Mouse (Mus musculus) liver, adult 2 months (tissue): ENCODE results near the gene Fgf4. TPM values are rescaled to one million over a fixed set of nuclear protein-coding genes. Genes with fewer than 3 reads are reported as not detected.

Source experiments
- DNase-seq: peaks from one replicate; pipeline ENCODE4 v3.0.0-alpha.2; 2011; ENCODE audit warnings: low read depth, low spot score; ENCODE audit errors: extremely low read depth
- H3K27ac ChIP-seq: fragments of 200-500 bp; replicated peaks from 2 replicates; pipeline ENCODE4 v1.5.1; 2012; ENCODE audit warnings: low read depth, mild to moderate bottlenecking, control low read depth, inconsistent platforms, low read length; ENCODE audit not compliant: insufficient read depth
- H3K27me3 ChIP-seq: fragments of 200-500 bp; 2 replicates; pipeline ENCODE4 v1.6.1; 2012; ENCODE audit warnings: mild to moderate bottlenecking, moderate library complexity, low read length, inconsistent platforms; ENCODE audit not compliant: control insufficient read depth, insufficient read depth
- H3K36me3 ChIP-seq: fragments of 200-500 bp; 2 replicates; pipeline ENCODE4 v1.6.1; 2012; ENCODE audit warnings: low read length, inconsistent platforms; ENCODE audit not compliant: control insufficient read depth, insufficient read depth
- H3K4me1 ChIP-seq: fragments of 200-500 bp; 2 replicates; pipeline ENCODE4 v1.6.1; 2011; ENCODE audit warnings: low read length; ENCODE audit not compliant: control insufficient read depth, insufficient read depth
- H3K4me3 ChIP-seq: fragments of 200-500 bp; 2 replicates; pipeline ENCODE4 v1.5.1; 2011; ENCODE audit warnings: low read depth, mild to moderate bottlenecking, control low read depth, low read length, moderate library complexity; ENCODE audit not compliant: insufficient read depth
- H3K79me2 ChIP-seq: fragments of 200-500 bp; 2 replicates; pipeline ENCODE4 v1.6.1; 2012; ENCODE audit warnings: inconsistent platforms, mild to moderate bottlenecking, low read length, moderate library complexity; ENCODE audit not compliant: control insufficient read depth, insufficient read depth
- H3K9ac ChIP-seq: fragments of 200-500 bp; 2 replicates; pipeline ENCODE4 v1.6.1; 2012; ENCODE audit warnings: low read depth, mild to moderate bottlenecking, control low read depth, inconsistent platforms, low read length
- CTCF ChIP-seq: fragments of 200-500 bp; IDR thresholded peaks from 2 replicates; pipeline ENCODE4 v1.5.1; 2011; ENCODE audit warnings: low read depth, low read length, control low read depth
- POLR2A ChIP-seq: fragments of 200-500 bp; IDR thresholded peaks from 2 replicates; pipeline ENCODE4 v1.6.1; 2011; ENCODE audit warnings: low read length, control low read depth; ENCODE audit not compliant: insufficient read depth; ENCODE audit errors: extremely low read depth
- WGBS: fragments of 180-500 bp; shearing (Covaris S2); methylation state at CpG from one replicate; pipeline ENCODE4 v1.1.7; 2018; 5-methylcytosine and 5-hydroxymethylcytosine counted together
- polyA plus RNA-seq: library from polyadenylated mRNA; depleted of rRNA; stranded (reverse); fragments of >200 nt; gene quantifications from 2 replicates; pipeline ENCODE4 v1.2.3, GENCODE M21; 2012
- total RNA-seq: library from RNA; depleted of rRNA; stranded (reverse); fragments of >200 nt; gene quantifications from 2 replicates; pipeline ENCODE4 v1.2.3, GENCODE M21; 2014

Fgf4 gene
- total and polyA plus RNA-seq, 2 experiments: not detected

DNA sequence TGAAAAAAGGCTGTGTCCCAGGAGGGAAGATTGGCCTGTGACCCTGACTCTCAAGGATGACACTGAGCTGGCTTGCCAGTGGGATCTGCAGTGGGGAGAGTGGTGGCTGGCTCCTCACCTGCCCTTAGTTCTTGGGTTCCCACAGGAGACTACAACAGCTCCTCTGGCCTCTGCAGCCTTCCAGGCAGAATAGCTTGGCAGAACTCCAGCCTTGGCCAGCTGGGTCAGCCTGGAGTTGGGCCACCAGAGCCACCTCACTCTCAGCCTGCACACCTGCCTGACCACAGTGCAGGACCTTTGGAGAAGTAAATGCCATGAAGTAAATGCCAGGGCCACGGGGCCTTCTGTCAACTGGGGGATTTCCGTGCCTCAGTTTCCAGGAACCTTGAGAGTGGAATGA is 23.2 kb upstream of the Fgf4 start:
- WGBS: 79% methylated on average over 2 of the region's 2 CpGs

DNA sequence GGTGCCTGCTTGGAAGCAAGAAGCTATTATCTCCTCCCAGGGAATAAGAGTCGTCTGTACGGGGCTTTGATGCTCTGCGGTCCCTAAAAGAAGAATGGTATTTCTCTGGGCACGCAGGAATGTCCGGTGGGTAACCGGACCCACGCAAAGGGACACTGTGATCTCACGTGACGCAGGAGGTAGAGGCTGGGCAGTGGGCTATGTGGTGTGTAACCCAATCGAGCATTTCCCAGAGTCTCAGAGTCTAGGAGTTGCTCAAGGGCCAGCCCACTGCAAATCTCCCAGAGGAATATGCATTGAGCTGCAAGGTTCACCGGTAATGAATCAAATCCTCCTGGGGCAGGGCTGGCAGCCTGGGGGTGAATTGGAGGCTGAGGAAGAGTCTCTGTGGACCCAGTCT is 18.8 kb upstream of the Fgf4 start:
- TF ChIP-seq CTCF (no peak), POLR2A (no peak)
- Histone ChIP-seq H3K27ac (no peak overlapping the region), H3K4me1 (no peaks in the 10 kb centered on the region), H3K9ac (no peak overlapping the region), H3K27me3 (no peaks in the 10 kb centered on the region), H3K79me2 (no peaks in the 10 kb centered on the region), H3K4me3 (no peak overlapping the region), H3K36me3 (no peaks in the 10 kb centered on the region)
- WGBS: 84% methylated on average over 11 of the region's 11 CpGs
- DNase-seq: no peak

More for the DNA sequence above, 23.2 kb upstream of the Fgf4 start:
- Histone ChIP-seq H3K9ac (no peak overlapping the region), H3K4me3 (no peak overlapping the region), H3K36me3 (no peaks in the 10 kb centered on the region), H3K27ac (no peak overlapping the region), H3K4me1 (no peaks in the 10 kb centered on the region), H3K27me3 (no peaks in the 10 kb centered on the region), H3K79me2 (no peaks in the 10 kb centered on the region)
- DNase-seq: no peak
- TF ChIP-seq CTCF: no peak
- TF ChIP-seq POLR2A: no peak

DNA sequence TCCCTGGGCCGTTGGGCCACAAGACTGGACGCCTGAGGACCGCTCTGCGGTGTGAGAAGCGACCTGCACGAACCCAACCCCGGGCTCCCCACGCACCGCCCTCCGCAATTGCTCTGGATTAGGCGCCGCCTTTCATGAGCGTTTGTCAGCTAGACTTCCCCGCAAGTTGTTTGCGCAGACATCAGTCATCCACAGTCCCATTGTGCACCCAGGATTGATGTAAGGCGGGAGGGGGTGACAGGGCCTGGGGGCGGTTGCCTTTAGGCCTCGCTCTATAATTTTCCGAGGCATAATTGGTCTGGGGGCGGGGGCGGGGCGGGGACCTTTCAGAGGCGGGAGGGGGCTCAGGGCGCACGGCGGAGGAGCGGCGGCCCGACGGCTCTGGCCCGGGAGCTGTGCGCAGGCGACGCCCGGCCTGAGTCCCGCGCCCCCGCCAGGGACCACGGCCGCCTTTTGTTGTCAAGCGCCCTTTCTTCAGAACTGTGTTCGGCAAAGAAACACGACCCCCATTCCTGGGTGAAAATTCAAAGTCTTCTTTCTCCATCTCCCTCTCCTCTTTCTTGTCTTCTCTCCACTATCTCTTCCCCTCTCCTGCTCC is 9.2 kb upstream of the Fgf4 start, which contains the start of gene Fgf3:
Gene Fgf3, plus strand, starts transcription at position 193 of the 598 bp plus-strand sequence.
- 5% methylated on average over 43 of the region's 43 CpGs for WGBS
- H3K36me3 ChIP-seq: no peaks in the 10 kb centered on the region
- H3K4me1 ChIP-seq: no peaks in the 10 kb centered on the region
- no peaks in the 10 kb centered on the region for H3K79me2 ChIP-seq
- TF ChIP-seq POLR2A (no peak), CTCF (no peak)
- no peak for DNase-seq
- H3K27ac ChIP-seq: no peak within 1 kb of the TSS
- no peak within 1 kb of the TSS for H3K4me3 ChIP-seq
- peaks cover 14% of the 10 kb centered on the region for H3K27me3 ChIP-seq
- H3K9ac ChIP-seq: no peak within 1 kb of the TSS

DNA sequence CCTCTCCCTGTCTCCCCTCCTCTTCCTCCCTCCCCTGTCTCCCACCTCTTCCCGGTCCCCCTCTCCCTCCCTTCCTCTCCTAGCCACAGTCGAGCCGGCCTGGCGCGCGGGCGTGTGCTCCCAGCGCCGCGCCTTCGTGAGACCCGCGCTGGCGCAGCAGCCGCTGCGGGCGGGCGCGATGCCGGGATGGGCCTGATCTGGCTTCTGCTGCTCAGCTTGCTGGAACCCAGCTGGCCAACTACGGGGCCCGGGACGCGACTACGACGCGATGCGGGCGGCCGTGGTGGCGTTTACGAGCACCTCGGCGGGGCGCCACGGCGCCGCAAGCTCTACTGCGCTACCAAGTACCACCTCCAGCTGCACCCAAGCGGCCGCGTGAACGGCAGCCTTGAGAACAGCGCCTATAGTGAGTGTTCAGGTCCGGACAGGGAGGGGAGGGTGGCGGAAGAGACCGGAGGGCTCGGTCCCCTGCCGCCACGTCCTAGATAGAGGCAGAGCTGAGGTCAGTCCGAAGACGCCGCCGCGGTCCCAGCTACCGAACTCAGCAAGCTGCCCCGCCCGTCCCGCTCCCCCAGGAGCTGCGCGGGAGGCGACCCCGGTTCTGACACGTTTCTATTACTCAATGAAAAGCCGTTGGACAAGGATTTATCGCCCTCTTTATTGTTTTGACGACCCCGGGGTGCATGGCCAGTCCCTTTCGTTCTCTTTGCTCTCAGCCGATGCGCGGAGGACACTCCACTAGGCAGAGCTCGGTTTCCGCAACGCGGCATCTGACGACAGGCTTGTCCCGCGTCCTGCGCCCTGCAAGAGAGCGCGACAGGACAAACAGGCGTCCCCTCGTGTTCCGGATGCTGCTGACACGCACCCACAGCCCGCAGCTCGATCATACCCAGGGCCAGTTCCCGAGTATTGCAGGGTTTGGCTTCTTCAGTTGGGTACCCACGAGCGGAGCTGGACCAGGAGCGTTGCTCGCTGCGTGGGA is 8.4 kb upstream of the Fgf4 start:
- H3K27me3 ChIP-seq: peaks cover 14% of the 10 kb centered on the region
- no peak for DNase-seq
- no peaks in the 10 kb centered on the region for H3K4me1 ChIP-seq
- TF ChIP-seq CTCF (no peak), POLR2A (no peak)
- no peaks in the 10 kb centered on the region for H3K36me3 ChIP-seq
- no peaks in the 10 kb centered on the region for H3K79me2 ChIP-seq
- H3K4me3 ChIP-seq: no peak overlapping the region
- 2% methylated on average over 94 of the region's 94 CpGs for WGBS
- no peak overlapping the region for H3K9ac ChIP-seq
- no peak overlapping the region for H3K27ac ChIP-seq

GRCm38 (mm10) chr7:144846158-144846557 is 1.0 kb upstream of the Fgf4 start:
- TF ChIP-seq POLR2A: no peak
- peak; percentile 87 for TF ChIP-seq CTCF
- DNase-seq: peak; percentile 8

GRCm38 (mm10) chr7:144851321-144851720 is 4.2 kb downstream of the Fgf4 start:
- Histone ChIP-seq H3K9ac (no peak overlapping the region), H3K27ac (no peak overlapping the region), H3K4me3 (no peak overlapping the region), H3K79me2 (no peaks in the 10 kb centered on the region), H3K4me1 (no peaks in the 10 kb centered on the region), H3K27me3 (no peaks in the 10 kb centered on the region), H3K36me3 (no peaks in the 10 kb centered on the region)
- TF ChIP-seq POLR2A (no peak), CTCF (no peak)
- no peak for DNase-seq
- WGBS: 61% methylated on average over 3 of the region's 3 CpGs

More at GRCm38 (mm10) chr7:144846158-144846557, 1.0 kb upstream of the Fgf4 start:
- WGBS: 22% methylated on average over 4 of the region's 4 CpGs
- no peaks in the 10 kb centered on the region for H3K79me2 ChIP-seq
- H3K27me3 ChIP-seq: no peaks in the 10 kb centered on the region
- no peak overlapping the region for H3K27ac ChIP-seq
- no peak overlapping the region for H3K9ac ChIP-seq
- H3K4me3 ChIP-seq: no peak overlapping the region
- no peaks in the 10 kb centered on the region for H3K36me3 ChIP-seq
- H3K4me1 ChIP-seq: no peaks in the 10 kb centered on the region
